Mouse (Mus musculus) megakaryocyte, embryonic 14.5 days (primary cell): ENCODE data around the gene Adh5.

Experiments
- FLI1 ChIP-seq: IDR thresholded peaks from 2 replicates; pipeline ENCODE4 v1.6.1; 2012; ENCODE audit warnings: low read length, inconsistent platforms, mixed read lengths
- GATA1 ChIP-seq: IDR thresholded peaks from 3 replicates; pipeline ENCODE4 v1.6.1; 2012; ENCODE audit warnings: mixed read lengths, low read length, inconsistent platforms, borderline replicate concordance

- TF ChIP-seq GATA1 = no peak
- TF ChIP-seq FLI1 = no peak
Observed at GRCm38 (mm10) chr3:138405840-138406239, 37.1 kb upstream of the Adh5 start.
